Mouse (Mus musculus): ENCODE measurements around the gene Mvb12a.

DNA sequence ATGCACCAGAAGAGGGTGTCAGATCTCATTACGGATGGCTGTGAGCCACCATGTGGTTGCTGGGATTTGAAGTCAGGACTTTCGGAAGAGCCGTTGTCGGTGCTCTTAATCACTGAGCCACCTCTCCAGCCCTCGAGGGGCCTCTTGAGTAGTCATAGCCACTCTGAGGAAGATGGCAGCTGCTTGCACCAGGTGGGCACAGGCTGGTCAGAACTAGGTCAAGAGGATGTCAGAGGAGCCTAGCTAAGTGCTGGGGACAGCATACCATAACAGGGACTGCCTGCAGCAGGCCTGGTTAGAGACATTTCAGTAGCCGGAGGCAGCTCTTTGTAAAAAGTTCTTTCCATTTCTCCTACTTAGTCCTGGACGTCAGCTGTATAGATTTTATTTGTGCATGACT, 8.0 kb downstream of the Mvb12a start:
- TF ChIP-seq REST (IDR thresholded peaks at IDR 0.05; ENCODE audit: insufficient read depth, insufficient read length) (no peak), TCF12 (IDR thresholded peaks at IDR 0.05; ENCODE audit: insufficient read depth, poor library complexity, severe bottlenecking) (no peak), CEBPB (IDR thresholded peaks at IDR 0.05; ENCODE audit: insufficient read depth, poor library complexity, severe bottlenecking) (no peak), USF1 (IDR thresholded peaks at IDR 0.05; ENCODE audit: low read depth) (no peak)
